Mouse (Mus musculus): Measurements from ENCODE around the gene Txlng.

DNA sequence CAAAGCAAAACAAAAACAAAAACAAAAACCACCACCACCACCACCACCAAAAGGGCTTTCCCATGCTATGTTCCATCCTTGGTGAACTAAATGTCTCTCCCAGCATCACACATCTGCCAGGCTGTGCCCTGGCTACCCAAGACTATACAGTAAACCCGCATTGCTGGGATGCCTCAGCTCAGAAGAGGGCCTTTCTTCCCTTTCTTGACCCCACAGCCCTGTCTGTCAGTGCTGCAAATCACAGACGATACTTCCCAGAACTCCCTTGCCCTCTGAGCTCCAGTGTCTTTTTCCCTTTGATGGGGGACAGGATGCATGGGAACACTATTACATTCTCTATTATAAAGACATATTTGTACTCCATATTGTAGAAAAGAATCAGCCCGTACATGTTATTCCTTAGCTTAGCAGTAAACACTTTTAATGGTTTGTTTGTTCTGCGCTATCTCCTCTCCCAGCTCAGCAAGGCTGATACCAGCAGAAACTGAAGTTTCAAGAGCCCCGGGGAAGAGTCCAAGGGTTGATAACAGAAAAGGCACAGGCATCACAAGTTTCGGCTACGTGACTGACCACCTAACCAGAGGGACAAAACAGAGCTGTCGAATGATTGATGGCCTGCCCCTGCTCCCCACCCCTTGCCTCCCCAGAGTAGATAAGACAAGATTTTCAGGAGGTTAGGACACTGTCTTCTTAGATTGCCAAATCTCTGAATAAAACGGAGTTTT, 80.4 kb downstream of the Txlng start:
- TF ChIP-seq ETS1 (IDR thresholded peaks at IDR 0.05; ENCODE audit: low read depth, low read length) (no peak), GATA1 (IDR thresholded peaks at IDR 0.05; ENCODE audit: low read depth, low read length) (no peak), EP300 (IDR thresholded peaks at IDR 0.05; ENCODE audit: low read depth in 1 of 2, low read length in 2 of 2) (no peak), CTCF (IDR thresholded peaks at IDR 0.05 in 2 of 3, conservative IDR thresholded peaks at IDR 0.05 in 1 of 3; ENCODE audit: control insufficient read depth in 1 of 3, insufficient read depth in 1 of 3, low read depth in 2 of 3, low read length in 3 of 3, poor library complexity in 1 of 3, severe bottlenecking in 1 of 3) (no peak), E2F4 (IDR thresholded peaks at IDR 0.05; ENCODE audit: borderline replicate concordance, low read depth, low read length) (no peak), POLR2A (IDR thresholded peaks at IDR 0.05; ENCODE audit: control insufficient read depth in 1 of 2, insufficient read depth in 1 of 2, low read depth in 1 of 2, low read length in 2 of 2, poor library complexity in 1 of 2) (no peak), ZNF384 (IDR thresholded peaks at IDR 0.05; ENCODE audit: low read depth, low read length) (no peak), UBTF (IDR thresholded peaks at IDR 0.05; ENCODE audit: borderline replicate concordance, insufficient read depth, low read depth, low read length) (no peak), KAT2A (conservative IDR thresholded peaks at IDR 0.05; ENCODE audit: low read depth, low read length) (no peak)
